15 mouse cellular contexts compared by ENCODE assay signal in genomic region chr8:124929006-124929405, GRCm38 (mm10).
"Had no signal": no experiment of that assay in that cellular context is flagged by ENCODE, and none has a peak within 500 bp of the region (broad histone marks: within the 10 kb centered on the region; RNA-seq: fewer than 3 reads in every experiment).

No protein-coding gene starts in this region.

- H3K36me3 ChIP-seq: liver, embryonic 15.5 days had no signal

- H3K9me3 ChIP-seq: limb, embryonic 10.5 days; liver, embryonic 15.5 days; neural tube, embryonic 15.5 days had no signal

- H3K9ac ChIP-seq: liver, embryonic 15.5 days; neural tube, embryonic 15.5 days had no signal

- H3K27me3 ChIP-seq: liver, embryonic 15.5 days; neural tube, embryonic 15.5 days had no signal

- H3K4me2 ChIP-seq: liver, embryonic 11.5 days; liver, embryonic 15.5 days; neural tube, embryonic 15.5 days had no signal

- DNase-seq: kidney, postnatal 25 days; lung, adult 2 months; lung, postnatal 36 days; midbrain, embryonic 14.5 days; spleen, adult 18-20 months; thymus, adult 2 months; thymus, postnatal 25 days had no signal

- H3K27ac ChIP-seq: left cerebral cortex, adult 2 months; limb, embryonic 10.5 days; liver, embryonic 15.5 days; midbrain, embryonic 10.5 days; neural tube, embryonic 15.5 days had no signal

- H3K4me1 ChIP-seq: limb, embryonic 10.5 days; midbrain, embryonic 10.5 days had no signal

- ATAC-seq: lung, postnatal 0 days had no signal

- H3K4me3 ChIP-seq: left cerebral cortex, adult 2 months; limb, embryonic 10.5 days; liver, embryonic 15.5 days; midbrain, embryonic 10.5 days; myocyte; neural tube, embryonic 15.5 days had no signal
